Mouse (Mus musculus) adrenal gland, postnatal 10 days (tissue): ENCODE measurements around the gene C1qc. TPM values are rescaled to one million over a fixed set of nuclear protein-coding genes. Genes with fewer than 3 reads are reported as not detected.

Experiments
- DNase-seq: peaks from one replicate; pipeline ENCODE4 v3.0.0; 2021; ENCODE audit warnings: mixed read lengths
- long read RNA-seq, 2 experiments: library from polyadenylated mRNA; stranded (forward); transcript quantifications; one replicate each; pipeline ENCODE4 v2.0.0; 2021
- total RNA-seq, 2 experiments: library from RNA; stranded (reverse); gene quantifications; 2 replicates each; pipeline ENCODE4 v1.2.3; 2021

Gene C1qc
- total RNA-seq: 10 to 100 TPM; 23.7 to 31.8 TPM
- long read RNA-seq, experiment 1, transcript C1qc-201 (3 exons, 1,203 nt): major isoform, 30 of 43 reads
- long read RNA-seq, experiment 1, partial matches to known transcripts: 0 of 43 reads
- long read RNA-seq, experiment 1, other reads (novel, unspliced or antisense): 13 of 43 reads
- long read RNA-seq, experiment 2, transcript C1qc-201 (3 exons, 1,203 nt): major isoform, 11 of 14 reads
- long read RNA-seq, experiment 2, partial matches to known transcripts: 2 of 14 reads
- long read RNA-seq, experiment 2, other reads (novel, unspliced or antisense): 1 of 14 reads

DNA sequence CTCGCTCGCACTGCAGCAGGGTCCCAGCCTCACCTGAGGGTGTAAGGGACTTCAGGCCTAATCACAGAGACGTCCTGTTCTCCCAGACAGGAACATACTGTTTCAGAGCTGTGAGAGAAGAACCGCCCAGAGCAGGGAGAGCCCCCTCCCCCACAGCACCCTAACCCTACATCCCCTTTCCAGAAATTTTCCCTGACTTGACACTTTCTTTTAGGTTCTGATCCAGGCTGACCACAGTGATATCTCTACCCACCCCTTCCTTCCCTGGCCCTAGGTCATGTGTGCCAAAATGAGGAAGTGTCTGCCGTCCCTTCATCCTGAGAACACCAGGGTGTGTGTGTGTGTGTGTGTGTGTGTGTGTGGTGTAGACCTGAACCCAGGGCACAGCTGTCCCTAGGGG is at the start of gene C1qc:
Gene C1qc (minus strand): TSS at position 255 of the 400 bp plus-strand sequence.
- DNase-seq: no peak

DNA sequence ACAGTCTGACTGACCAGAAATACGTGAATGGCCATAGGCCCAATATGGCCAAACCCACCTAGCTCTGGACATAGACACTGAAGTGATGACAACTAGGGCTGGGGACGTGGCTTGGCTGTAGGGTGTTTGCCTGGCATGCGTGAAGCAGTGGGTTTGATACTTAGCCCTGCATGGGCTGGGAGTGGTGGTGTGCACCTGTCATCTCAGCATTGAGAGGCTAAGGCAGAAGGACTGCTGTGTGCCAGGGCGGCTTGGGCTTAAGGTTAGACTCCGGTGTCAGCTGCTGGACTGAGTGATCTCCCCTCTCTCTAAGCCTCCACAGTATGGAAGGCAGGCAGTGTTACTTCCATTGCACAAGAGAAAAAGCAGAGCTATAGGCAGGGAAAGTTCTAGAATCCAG is 45.1 kb upstream of the C1qc start:
- no peak for DNase-seq

DNA sequence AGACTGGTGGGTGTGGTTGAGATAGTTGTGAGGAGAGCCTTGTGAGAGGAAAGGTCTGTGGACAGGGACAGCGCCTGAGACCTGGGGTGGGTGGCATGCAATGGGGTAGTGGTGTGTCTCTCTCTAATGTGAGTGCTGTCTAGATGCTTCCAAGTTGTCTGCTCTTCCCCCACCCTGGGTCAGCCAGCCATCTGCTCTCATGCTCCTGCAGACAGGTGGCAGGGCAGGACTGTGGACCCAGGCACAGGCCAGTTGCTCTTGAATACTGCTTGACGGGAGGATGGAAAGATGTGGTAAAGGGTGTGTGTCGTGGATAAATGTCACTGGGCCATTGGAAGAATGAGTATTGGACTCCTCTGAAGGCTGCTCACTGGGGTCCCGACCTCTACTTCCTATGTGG is 44.5 kb upstream of the C1qc start:
- no peak for DNase-seq

DNA sequence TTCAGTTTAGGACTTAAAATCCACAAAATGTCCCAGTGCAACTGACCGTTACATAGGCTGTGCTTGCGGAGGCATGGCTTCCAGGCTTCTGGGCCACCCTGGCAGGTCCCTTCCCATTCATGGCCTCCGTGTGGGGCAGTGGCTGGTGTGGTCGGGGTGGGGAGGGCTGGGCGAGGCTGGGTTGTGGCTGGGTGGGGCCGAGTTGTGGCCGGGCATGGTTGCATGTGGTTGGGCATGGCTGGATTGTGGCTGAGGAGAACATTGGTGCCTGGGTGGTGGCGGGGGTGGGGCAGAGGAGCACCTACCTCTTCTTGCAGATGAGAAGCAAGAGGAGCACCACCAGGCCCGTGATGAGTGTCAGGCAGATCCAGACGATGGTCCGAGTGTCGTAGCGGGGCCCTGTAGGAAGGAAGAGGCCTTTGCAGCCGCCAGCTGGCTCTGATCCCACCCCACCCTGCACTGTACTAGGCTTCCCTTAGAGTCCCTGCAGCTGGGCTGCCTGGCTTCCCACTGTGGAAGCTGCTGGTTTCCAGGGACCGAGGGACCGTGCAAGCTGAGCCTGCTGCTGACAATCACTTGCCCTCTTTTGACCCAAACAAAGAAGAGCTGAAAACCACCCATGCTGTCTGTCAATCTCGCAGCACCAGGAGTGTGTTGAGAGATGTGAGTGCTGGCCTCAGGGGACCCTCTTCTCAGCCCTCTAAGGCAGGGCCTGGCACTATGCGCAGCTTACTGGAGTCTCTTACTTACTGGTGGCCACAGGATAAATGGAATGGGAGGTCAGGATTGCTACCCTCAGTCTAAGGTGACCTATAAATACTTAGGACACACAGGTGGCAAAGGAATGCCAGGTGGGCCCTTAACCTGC is 42.1 kb upstream of the C1qc start:
- no peak for DNase-seq

DNA sequence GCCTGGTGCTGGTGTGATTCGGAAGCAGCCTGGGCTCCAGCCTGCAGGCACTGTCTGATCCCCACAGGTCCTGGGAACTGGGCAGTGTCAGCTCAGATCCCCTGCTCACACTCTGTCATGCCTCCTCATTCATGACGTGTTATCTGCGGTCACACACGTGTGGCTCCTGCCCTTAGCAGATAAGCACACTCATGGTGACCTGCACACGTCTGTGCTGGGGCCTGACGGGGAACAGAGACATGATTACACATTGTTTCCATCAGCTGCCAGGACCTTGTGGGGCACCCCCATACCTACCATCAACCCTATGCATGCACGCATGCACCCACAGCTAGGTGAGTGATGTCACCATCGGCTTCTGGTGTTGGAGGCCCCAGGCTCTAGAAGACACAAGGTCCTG is 37.6 kb upstream of the C1qc start:
- DNase-seq: no peak

DNA sequence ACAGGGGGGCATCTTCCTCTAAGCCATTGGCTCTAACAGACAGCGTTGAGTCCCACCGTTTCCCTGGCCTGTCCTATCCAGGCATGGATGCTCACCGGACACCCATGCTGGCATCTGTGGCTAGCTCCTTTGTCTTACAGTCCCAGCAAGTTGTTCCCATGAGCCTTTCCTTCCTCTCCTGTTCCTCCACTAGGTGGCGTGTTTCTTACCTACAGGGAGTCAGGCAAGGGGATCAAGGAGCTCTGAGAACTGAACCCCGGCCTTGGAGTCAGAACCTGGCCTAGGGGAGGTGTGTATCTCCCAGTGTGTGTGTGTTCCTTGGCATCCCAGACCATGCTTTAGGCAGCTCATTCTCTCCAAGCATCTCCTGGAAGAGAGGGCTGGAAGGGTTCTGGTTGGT is 36.1 kb upstream of the C1qc start:
- peak; percentile 45 for DNase-seq

DNA sequence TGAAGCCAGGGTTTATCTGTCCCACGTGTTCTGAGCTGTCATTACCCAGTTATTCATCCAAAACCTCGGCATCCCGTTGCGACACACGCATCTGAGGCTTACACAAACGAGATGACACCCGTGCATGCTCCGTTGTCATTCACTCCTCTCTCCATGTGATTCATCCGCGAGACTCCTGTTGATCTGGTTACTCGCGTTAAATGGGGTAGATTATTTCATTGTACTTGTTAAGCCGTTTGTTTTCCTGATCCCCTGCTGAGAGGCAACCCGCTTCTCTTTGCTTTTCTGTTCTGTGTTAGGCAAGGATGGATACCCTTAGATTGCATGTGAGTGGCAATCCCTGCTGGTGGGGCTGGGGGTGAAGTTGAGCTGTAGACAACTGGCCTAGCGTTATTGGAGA is 32.9 kb upstream of the C1qc start:
- DNase-seq: no peak

DNA sequence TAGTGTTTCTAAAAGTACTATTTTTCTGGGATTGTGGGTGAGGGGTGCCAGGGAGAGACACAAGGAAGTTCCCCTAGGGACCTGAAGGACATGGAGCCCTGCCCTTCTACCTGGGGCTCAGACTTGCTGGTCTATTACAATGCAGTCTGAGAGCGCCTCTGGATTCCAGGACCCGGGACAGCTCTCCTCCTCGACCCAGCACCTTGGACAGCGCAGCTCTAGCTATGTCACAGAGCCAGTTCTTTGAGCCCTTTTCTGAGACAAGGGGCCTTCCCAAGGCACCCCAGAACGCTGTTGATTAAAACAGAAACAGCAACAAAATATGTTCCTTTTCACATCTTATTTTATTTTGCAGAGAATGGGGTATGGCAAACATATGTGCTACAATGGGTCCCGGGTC is 31.7 kb upstream of the C1qc start:
- DNase-seq: peak; percentile 88

DNA sequence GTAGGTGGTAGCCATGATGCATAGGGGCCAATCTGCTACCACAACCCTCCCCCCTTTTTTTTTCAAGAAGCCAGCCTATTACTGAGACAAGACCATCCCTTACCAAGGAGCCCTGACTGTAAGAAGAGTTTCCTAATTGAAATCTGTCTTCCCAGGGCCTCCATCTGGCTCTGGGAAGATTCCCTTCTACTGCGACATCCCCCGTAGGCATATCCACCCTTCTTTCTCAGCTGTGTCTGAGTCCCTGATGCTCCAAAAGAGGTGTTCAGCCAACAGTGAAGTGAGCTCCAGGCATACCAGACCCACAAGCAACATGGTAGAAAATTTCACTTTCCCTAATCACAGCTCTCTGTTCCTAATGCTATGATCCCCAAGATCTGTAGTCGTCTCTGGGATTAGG is 26.7 kb upstream of the C1qc start:
- DNase-seq: no peak

DNA sequence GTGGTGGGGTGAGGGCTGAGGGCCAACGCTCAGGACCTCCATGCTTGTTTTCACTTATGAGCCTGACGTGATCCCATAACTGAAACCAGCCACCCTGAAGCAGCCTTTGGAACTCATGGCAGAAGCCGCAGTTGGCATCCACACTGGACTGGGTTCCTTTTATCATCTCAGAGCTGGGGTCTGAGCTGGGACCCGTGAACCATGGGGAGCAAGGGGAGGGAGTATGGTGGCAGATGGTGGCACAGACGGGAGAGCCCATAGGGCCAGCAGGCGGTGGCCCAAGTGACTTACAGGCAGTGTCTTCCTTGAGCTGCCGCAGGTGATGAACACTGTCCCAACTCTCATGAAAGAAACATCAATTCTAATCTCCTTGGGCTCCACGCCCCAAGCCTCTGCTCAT is 26.0 kb upstream of the C1qc start:
- DNase-seq: no peak

DNA sequence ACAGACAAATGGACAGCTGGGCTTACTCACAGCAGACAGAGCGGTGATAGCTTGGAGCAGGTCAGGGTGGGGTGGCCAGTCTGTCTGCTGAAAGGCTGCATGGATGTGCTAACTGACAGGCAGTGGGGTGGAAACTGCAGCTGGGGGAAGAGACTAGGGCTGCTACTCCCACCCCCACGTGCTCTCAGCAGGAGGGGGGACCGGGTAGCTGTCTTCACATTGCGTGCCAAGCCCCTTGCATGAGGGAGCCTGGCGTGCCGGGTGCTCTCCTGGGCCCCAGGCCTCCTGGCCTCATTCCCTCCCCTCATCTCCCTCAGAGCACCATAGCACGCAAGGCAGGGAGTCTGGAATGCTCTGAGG is 24.3 kb upstream of the C1qc start:
- DNase-seq: no peak

DNA sequence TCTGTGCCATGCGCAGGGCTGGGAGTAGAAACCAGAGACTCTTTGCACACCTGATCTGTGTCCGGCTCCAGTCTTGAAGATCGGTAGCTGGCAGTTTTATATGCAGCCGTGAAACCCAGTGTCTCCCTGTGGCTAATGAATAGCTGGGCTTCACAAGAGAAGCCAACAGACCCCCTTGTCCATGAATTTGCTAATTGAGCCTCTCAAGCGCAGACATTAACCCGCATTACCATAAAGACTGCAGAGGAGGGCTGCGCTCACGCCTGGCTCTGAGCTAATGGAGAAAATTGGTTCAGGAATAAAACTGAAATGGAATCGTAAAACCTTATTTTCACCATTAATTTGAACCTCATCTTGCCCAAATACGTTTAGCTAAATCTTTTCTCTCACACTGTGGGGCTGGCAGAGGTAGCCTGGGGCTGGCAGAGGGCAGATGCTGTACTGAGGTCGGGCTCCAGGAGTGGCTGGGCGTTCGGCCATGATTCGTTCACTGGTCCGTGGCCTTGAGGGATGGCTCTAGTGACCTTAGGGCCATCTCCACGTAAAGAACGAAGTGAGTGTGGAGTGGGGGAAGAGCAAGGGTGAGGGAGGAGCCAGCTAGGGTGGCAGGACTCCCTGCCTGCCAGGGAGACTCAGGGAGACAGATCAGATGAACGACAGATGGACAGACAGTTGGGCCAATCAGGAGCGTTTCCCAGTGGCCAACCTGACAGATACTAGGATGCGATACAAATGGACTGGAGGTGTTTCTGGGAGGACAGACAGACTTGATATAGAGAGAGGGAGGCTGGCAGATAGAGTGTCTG is 23.7 kb upstream of the C1qc start:
- DNase-seq: no peak

DNA sequence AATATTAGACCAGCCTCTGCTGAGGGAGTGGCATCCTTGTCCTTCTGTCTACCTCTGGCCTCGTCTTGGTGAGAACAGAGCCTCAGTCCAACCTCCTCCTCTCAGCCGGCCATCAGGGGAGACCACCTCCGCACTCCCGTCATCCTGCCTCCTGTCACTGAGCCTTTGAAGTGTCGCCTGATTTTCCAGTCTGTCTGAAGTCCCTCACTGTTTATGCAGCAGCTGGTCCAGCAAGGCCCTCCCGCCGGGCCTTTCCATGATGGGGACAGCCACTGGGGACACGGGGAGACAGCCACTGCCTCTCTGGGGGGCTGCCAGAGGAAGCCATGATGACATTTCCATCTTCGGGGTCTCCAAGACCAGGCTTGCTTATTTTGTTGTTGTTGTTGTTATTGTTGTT is 20.0 kb upstream of the C1qc start:
- DNase-seq: no peak

DNA sequence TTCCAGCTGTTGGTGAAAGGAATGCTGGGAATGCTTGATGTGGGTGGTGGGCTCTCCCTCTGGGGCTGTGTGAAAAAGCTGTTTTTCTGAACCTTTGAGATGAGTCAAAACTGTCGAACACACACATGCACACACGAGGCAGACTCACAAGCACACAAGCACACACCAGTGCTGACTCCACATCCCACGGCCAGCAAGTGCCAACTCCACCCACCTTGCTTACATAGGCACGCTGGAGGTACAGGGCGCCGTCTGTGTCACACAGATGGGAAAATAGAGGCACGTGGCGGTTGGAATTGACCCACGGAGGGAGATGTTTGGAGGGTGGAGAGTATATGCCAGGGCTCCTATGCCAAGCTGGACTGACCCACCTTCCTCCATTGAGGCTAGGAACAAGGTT is 18.9 kb upstream of the C1qc start:
- DNase-seq: no peak

DNA sequence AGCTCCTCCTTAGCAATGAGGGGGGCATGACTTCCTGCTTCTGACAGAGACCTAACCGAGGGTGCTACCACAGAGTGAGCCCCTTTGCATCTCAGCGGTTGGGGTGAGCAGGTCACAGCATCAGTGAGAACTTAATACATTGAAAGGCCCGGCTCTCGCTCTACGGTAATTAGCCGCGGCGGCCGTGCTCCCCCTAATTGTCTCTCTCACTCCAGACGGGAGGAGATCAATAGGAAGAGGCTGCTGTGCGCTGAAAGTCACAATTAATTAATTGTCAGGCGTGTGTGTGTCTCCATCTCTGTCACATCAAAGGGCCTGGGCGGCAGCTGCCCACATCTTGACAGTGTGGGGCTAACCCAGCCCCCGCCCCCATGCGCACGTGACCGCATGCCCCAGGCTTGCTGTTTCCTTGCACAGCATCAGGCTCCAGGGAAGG is 18.4 kb upstream of the C1qc start:
- no peak for DNase-seq

DNA sequence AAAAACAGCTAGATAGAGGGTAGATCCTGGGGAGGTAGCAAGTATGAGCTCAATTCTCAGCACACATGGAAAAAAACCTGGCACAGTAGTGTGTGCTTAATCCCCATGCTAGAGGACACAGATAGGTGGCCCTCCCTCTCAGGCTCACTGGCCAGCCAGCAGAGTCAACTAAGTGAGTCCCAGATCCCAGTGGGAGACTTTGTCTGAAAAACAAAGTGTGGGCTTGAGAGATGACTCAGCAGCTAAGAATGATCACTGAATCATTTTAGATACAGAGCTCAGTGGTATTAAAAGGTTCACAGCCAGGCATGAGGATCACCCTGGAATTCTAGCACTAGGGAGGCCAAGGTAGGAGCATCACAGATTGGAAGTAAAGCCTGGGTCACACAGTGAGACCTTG is 14.9 kb upstream of the C1qc start:
- no peak for DNase-seq

DNA sequence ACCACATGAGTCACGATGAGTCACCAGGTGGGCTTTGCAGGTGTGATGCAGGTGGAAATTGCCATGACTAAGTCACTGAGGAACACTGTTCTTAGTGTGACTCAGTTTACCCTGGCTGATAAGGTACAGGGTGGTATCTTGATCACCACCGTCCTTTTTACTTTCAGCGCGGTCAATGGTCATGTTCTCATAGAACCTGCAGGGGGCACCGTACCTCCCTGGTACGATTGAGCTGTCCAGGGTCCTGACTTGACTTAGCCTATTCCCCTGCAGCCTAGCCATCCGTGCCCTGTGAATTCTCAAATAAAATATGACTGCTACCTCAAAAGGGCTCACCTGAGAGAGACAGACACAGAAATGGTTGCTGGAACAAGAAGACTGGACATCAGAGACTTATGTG is 14.2 kb upstream of the C1qc start:
- peak; percentile 77 for DNase-seq

DNA sequence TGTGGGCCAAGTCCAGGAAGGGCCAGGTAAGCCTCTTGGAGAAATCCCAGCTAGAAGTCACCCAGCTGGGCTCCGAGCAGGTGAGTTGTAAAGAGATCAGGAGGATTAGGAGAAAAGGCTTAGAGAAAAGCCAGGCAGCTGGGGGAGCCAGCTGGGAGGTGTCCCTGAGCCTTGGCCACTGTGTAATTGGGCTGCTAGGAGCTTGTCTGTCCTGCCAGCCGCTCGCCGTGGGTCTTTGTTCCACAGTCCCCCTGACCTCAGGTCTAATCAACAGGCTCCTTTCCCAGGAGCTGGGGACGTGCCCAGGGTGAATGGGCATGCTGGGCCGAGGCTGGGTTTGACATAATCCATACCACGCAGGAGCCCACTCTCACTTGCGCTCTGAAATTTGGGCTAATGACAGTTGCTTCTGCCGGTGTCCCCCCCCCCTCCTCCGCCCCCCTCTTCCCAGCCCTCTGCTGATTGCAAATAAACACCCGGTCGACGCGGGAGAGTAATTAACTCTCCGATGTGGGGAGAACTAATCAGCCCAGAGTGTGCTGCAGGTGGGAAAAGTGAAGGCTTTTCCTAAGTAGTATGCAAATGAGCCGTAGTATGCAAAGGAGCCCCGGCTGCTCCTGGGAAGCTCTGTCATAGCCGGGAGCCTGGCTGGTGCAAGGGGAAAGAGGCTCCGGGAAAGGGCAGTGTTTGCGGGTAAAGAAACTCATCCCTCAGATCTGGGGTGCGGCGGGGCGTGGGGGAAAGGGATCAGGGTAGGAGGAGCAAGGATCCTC is 12.1 kb upstream of the C1qc start:
- no peak for DNase-seq

DNA sequence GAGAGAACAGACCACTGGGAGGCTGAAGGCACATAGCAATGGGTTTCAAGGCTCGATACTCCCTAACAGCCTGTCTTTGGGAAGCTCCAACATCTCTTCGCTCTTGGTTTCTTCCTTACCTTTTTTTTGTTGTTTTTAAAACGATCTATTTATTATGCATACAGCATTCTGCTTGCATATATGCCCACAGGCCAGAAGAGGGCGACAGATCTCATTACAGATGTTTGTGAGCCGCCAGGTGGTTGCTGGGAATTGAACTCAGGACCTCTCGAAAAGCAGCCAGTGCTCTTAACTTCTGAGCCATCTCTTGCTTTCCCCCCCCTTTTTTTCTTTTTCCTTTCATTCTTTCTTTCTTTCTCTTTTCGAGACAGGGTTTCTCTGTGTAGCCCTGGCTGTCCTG is 6.3 kb upstream of the C1qc start:
- no peak for DNase-seq

DNA sequence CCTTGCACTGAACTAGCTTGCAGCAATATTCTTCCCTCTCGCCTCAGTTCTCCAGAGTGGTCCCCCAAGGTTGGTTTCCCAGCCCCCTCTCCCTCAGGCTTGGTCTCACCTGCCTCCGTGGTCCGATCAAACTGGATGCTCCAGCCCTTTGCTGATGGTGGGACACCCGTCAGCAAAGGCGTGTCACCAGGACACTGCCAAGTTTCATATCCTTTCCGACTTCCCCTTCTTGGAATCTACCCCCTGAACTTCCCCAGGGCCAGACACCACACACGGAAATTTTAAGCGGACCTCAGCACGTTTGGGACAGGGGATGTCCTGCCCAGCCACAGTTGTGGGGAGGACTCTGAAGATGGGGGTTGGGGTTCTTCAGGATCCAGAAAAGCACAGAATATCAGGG is 5.8 kb upstream of the C1qc start, which contains the start of gene C1qa:
Gene C1qa (minus strand): TSS at position 167 of the 400 bp plus-strand sequence.
- no peak for DNase-seq

DNA sequence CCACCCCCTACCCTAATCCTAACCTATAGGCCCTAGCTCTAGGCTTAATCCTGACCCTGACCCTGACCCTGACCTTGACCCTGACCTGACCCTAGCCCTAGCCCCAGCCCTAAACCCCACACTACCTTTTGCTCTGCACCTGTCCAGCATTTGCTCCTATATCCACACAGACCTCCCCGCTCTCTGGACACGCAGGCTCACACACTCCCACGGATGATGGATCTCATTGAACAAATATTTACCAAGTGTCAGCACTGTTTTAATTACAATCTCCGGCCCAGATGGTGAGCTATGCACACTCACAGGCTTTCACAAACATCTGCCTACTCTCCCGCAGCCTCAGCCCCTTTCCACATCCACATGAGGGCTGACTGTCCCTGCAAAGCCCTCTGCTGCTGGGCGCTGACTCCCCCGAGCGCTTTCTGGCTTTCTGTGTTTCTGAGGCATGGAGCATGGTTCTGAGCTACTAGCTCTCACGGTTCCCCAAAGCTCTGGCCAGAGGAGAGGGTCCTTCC is 5.3 kb upstream of the C1qc start:
- no peak for DNase-seq

DNA sequence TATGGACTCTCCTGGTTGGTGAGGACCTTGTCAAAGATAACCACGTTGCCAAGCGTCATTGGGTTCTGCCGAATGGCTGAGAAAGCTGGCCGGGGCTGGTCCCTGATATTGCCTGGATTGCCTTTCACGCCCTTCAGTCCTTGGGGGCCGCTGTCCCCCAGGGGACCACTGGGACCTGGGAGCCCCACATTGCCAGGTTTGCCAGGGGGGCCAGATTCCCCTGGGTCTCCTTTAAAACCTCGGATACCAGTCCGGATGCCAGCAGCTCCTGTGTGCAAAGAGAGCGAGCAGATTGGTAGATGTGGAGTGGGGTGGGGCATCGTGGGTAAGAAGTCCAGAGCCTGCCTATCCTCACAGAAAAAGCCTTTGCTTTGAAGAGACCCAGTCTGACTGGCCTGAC is 3.6 kb upstream of the C1qc start:
- no peak for DNase-seq
